Mouse (Mus musculus) common myeloid progenitor, adult 5-6 weeks (primary cell): ENCODE measurements around the gene Vmn2r65. TPM values are rescaled to one million over a fixed set of nuclear protein-coding genes. Genes with fewer than 3 reads are reported as not detected.

Experiments used
- ATAC-seq: replicated peaks from 2 replicates; pipeline ENCODE4 v1.8.0; 2016; ENCODE audit warnings: low read depth, mild to moderate bottlenecking, moderate TSS enrichment, inconsistent platforms; ENCODE audit not compliant: poor library complexity, severe bottlenecking
- total RNA-seq: library from RNA; stranded (forward); fragments of 200-1000, 187-1606 nt; gene quantifications from 2 replicates; pipeline ENCODE4 v1.2.3, GENCODE M21; 2017

Vmn2r65 gene
- total RNA-seq, result not detected in 2 replicates

GRCm38 (mm10) chr7:84964015-84964414, at the start of gene Vmn2r65:
Gene Vmn2r65, minus strand, starts transcription at chr7:84964115.
- ATAC-seq, result no peak

GRCm38 (mm10) chr7:85012168-85012567, 48.3 kb upstream of the Vmn2r65 start, which contains the start of gene Vmn2r66:
Gene Vmn2r66, minus strand, starts transcription at chr7:85012268.
- no peak for ATAC-seq

GRCm38 (mm10) chr7:84996694-84997093, 32.8 kb upstream of the Vmn2r65 start:
- ATAC-seq, result no peak

Other genes with a start within 250 kb of the Vmn2r65 start
- gene Olfr291, start 110.6 kb downstream of the Vmn2r65 start, total RNA-seq, result not detected in 2 replicates
- not detected in 2 replicates for gene Vmn2r66, start 48.2 kb upstream of the Vmn2r65 start, total RNA-seq
- gene Vmn2r67, start 191.9 kb upstream of the Vmn2r65 start, total RNA-seq, result not detected in 2 replicates